Mouse (Mus musculus) layer of hippocampus, postnatal 36 days (tissue): ENCODE results near the gene Etfa. TPM values are rescaled to one million over a fixed set of nuclear protein-coding genes. Genes with fewer than 3 reads are reported as not detected.

ENCODE experiments used
- DNase-seq, 2 experiments: peaks; one replicate each; pipeline ENCODE4 v3.0.0; 2022
- total RNA-seq, 2 experiments: library from RNA; stranded (reverse); gene quantifications; 2 replicates each; pipeline ENCODE4 v1.2.3; 2021

Etfa gene
- total RNA-seq, 2 experiments from 2014 or later: 39.3 to 43.3 TPM

DNA sequence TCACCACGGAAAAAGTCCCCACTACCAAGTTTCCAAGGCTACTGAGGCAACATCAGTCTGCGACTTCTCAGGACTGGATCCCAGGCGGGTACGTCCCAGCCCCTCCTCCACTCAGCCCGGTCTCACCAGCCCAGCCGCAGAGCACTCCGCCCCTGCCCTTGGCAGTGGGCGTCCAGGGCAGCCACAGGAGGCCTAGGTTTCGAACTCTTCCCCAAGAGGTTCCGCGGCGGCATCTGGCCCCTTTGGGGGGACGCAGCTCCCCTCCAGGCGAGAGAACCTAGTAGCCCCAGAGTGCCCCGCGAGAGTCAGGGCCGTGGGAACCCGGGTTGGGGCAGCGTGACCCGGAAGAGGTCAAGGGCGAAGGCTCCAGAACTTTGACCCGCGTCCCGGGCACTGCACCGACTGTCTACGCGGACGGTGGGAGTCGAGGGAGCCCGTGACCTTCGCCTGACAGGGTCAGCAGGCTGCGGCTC is 486 bp downstream of the Etfa start:
- DNase-seq: no peak

GRCm38 (mm10) chr9:55510651-55511235 is 1.3 kb downstream of the Etfa start:
- no peak for DNase-seq

GRCm38 (mm10) chr9:55509731-55510130 is 2.3 kb downstream of the Etfa start:
- no peak for DNase-seq

- DNase-seq: no peak
Observed at GRCm38 (mm10) chr9:55508701-55509100, 3.3 kb downstream of the Etfa start.

DNA sequence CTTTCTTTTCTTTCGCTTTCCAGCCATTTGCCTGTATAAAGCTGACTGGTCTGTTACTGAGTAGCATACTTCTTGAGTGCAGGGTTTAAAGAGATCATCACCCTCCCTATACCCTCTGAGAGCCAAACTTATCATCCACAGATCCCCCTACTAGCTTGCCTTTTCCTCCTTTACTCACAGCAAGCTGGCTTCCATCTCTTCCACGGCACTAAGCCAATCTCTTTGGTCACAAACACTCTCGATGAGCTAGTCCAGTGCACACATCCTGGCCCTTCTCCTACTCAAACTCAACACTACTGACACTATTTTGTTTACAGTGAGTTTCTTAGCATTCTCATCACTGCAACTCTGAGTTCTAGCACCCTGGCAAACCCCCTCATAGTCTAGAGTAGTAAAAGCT is 4.1 kb downstream of the Etfa start:
- DNase-seq: no peak

- DNase-seq: peak in 1 of 2 experiments; percentile 10
Observed at GRCm38 (mm10) chr9:55482116-55482515, 29.9 kb downstream of the Etfa start.

GRCm38 (mm10) chr9:55478699-55479098 is 33.3 kb downstream of the Etfa start:
- no peak for DNase-seq

DNA sequence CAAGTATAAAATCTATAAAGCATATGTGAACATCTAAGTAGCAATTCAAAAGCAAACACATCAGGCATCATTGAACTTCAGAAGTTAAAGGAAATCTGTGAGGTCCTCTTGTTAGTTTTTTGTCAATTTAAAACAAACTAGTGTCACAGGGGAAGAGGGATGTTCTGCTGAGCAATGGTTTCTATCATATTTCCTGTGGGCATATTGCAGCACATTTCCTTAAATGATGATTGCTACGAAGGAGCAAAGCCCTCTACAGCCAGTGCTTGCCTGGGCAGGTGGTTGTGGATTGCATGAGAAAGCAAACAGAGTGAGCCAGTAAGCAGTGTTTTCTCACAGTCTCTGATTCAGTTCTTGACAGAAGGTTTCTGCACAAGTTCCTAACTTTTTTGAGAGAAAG is 36.0 kb downstream of the Etfa start:
- DNase-seq: no peak

- DNase-seq: no peak
Observed at GRCm38 (mm10) chr9:55468397-55468796, 43.6 kb downstream of the Etfa start.

DNA sequence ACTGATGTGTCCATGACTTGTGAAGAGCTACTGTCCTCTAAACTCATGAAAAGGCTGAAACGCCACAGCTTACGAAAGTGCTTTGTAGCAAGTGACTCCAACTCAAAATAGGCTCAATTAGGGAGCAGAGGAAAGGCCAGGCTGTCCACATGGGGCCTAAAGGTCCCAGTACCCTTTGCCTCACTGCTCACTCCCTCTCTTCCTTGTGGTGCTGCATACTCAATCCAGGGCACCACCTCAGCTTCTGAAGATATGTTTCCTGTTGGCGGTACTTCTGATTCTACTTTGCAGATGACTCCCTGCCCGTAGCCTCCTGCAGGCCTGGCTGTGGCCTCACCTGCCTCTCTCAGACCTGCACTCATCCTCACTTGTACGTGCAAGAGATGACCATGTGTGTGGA is 58.7 kb downstream of the Etfa start:
- DNase-seq: no peak

- no peak for DNase-seq
Observed at GRCm38 (mm10) chr9:55452906-55453305, 59.1 kb downstream of the Etfa start.

DNA sequence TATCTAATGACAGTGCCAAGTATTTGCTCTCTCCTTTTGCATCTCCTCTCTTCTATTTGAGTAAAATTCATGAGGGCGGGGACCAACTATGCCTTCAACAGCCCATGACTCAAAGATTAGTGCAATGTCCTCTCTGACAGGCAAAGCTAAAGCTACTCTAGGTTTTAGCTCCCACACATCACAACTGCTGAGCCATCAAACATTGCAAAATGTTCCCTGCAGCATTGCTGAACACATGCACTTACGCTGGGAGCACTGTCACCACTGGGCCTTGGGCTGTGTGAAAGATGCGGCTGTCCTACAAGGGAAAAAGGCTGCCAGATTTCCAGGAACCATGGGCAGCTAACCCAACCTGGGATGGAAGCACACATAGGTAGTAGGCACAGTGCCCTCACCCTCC is 60.6 kb downstream of the Etfa start:
- no peak for DNase-seq

GRCm38 (mm10) chr9:55450035-55450434 is 62.0 kb downstream of the Etfa start:
- no peak for DNase-seq

DNA sequence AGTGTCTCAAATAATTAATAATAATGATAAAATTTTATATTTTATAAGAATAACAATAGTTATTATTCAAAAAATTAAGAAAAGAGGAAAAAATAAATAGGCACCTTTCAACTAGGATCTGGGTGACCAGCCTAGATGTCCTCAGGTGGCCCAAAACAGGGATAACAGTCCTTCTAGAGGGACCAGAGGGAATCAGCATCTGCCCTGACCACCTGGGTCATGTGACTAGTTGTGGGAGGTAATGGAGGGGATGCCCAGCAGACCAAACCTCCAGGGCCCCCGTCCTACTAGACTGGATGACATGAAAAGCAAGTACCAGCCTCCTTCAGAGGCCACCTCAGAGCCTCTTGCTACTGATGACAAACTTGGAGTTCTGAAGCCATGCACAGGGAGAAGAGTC is 62.9 kb downstream of the Etfa start:
- DNase-seq: no peak

- DNase-seq: no peak
Observed at GRCm38 (mm10) chr9:55447509-55447908, 64.5 kb downstream of the Etfa start.

- DNase-seq: no peak
Observed at GRCm38 (mm10) chr9:55439206-55439780, 72.8 kb downstream of the Etfa start.

GRCm38 (mm10) chr9:55438433-55438832 is 73.6 kb downstream of the Etfa start:
- DNase-seq: no peak

DNA sequence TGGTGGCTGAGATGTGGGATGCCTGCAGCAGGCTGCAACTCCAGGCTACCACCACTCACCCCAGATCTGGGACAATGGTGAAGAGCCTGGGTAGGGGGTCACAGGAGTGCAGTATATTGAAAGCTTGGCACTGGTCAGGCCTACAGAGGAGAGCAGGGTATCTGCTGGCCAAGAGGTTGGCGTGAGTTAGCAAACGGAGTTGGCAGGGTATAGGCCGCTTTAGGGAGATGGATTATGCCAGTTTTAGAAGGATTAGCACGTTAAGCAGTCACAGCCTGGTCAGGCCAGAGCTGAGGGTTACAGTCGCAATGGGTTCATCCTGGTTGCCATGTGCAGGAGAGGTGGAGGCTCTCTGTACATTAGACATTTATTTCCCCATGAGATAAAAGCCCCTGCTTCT is 78.2 kb downstream of the Etfa start:
- DNase-seq: no peak

DNA sequence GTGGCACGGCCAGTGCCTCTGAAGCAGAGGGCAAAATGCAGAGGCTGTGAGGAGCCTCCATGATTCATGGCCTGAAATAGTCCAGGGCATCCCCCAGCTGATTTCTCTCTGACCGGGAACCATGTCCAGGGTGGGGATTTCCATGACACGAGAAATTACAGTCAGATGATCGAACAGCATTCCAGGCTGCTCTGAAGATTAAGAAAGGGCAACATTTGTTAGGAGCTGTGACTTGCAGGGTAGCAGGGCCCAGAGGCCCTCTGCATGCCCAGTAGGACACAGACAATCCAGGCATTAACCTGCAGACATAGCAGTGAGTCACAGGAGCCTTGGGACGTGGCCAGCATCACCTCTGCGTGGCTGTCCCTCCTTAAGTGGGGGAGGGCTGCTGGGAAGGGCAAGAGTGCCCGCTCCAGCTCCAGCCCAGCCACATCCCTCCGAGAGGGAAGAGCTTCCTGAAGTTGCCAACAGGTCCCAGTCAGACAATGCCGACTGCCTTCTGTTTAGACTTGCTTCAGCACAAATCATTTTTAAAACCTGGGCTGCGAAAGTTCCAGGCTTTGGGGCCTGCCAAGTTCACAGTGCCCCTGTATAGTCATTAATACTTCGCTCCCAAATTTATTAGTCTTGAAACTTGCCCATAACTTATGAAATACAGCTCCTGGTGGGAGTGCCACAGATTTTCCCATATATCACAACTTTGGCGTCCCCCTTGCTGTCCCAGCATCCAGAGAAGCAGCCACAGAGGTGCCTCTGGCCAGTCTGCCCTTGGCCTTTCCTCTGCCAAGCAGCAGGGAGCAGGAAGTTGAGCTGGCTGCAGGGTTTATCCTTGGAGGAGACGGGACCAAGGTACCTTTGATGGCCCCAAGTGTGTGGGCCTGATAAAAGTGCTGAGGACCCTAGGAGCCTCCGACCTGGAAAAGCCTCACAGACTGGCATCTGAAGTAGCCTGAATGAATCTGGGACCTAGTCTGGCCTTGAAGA is 79.4 kb downstream of the Etfa start:
- DNase-seq: no peak

GRCm38 (mm10) chr9:55430133-55430532 is 81.9 kb downstream of the Etfa start:
- no peak for DNase-seq

GRCm38 (mm10) chr9:55429242-55429975 is 82.6 kb downstream of the Etfa start:
- DNase-seq: peak; percentile 33 to 66

DNA sequence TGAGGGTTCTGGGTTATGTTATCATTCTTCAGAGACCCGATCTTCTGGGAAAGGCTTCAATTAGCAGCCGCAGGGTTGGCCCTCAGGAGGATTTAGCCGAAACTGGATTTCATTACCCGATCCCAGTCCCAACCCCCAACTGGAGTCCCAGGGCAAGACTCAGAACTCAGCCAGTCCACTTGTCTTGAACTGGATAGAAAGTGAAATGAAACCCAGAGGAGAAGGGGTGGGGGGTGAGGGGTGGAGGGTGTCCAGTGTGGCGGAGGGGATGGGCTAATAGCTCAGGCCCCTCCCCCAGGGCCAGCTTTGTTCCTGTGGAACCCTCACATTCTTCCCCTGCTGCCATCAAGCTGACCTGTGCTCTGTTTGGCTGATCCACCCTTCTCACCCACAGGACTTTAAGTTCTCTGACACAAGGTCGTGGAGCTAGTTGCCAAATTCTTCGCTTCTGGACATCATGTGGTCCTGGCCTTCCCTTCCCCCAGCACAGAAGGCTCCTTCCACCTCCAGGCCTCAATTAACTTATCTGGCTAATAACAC is 86.7 kb downstream of the Etfa start:
- DNase-seq: no peak
